Mouse (Mus musculus): ENCODE measurements around the gene Rtp2. TPM values are rescaled to one million over a fixed set of nuclear protein-coding genes. Genes with fewer than 3 reads are reported as not detected.

Gene Rtp2
- not detected in 2 replicates for polyA plus RNA-seq (2012; rRNA removed)

GRCm38 (mm10) chr16:23932294-23932693 lies at the start of gene Rtp2:
Gene Rtp2 (minus strand): TSS chr16:23932394.
- H3K36me3 ChIP-seq (ENCODE audit: control insufficient read depth, insufficient read depth, low read length), result no peaks in the 10 kb centered on the region
- DNase-seq (ENCODE audit: low read depth in 1 of 2, low spot score in 2 of 2), result no peak
- H3K4me1 ChIP-seq (ENCODE audit: control insufficient read depth, insufficient read depth, insufficient read length), result no peaks in the 10 kb centered on the region
- H3K27ac ChIP-seq (ENCODE audit: insufficient read depth, low read length), result no peak within 1 kb of the TSS
- 83% methylated on average over 11 of the region's 11 CpGs for WGBS
- no peaks in the 10 kb centered on the region for H3K27me3 ChIP-seq (ENCODE audit: control insufficient read depth, insufficient read depth, low read length)
- no peak for TF ChIP-seq POLR2A (IDR thresholded peaks at IDR 0.05; ENCODE audit: low read depth, low read length)
- no peak for TF ChIP-seq CTCF (IDR thresholded peaks at IDR 0.05; ENCODE audit: extremely low read depth, insufficient read depth, insufficient read length, insufficient replicate concordance)
- H3K4me3 ChIP-seq (ENCODE audit: extremely low read depth, insufficient read depth, insufficient read length), result no peak within 1 kb of the TSS

GRCm38 (mm10) chr16:23980991-23981720 lies 49.0 kb upstream of the Rtp2 start:
- no peak overlapping the region for H3K4me3 ChIP-seq (ENCODE audit: extremely low read depth, insufficient read depth, insufficient read length)
- H3K27me3 ChIP-seq (ENCODE audit: control insufficient read depth, insufficient read depth, low read length), result no peaks in the 10 kb centered on the region
- peaks cover 7% of the 10 kb centered on the region; the same call in 1 of the 2 replicates for H3K4me1 ChIP-seq (ENCODE audit: control insufficient read depth, insufficient read depth, insufficient read length)
- 16% methylated on average over 32 of the region's 32 CpGs for whole genome bisulfite sequencing
- TF ChIP-seq POLR2A (IDR thresholded peaks at IDR 0.05; ENCODE audit: low read depth, low read length) (no peak), CTCF (IDR thresholded peaks at IDR 0.05; ENCODE audit: extremely low read depth, insufficient read depth, insufficient read length, insufficient replicate concordance) (no peak)
- H3K36me3 ChIP-seq (ENCODE audit: control insufficient read depth, insufficient read depth, low read length), result peaks cover 10% of the 10 kb centered on the region; the same call in 1 of the 2 replicates
- DNase-seq (ENCODE audit: low read depth in 1 of 2, low spot score in 2 of 2), result no peak
- no peak overlapping the region for H3K27ac ChIP-seq (ENCODE audit: insufficient read depth, low read length)

GRCm38 (mm10) chr16:23980201-23980870 lies 48.1 kb upstream of the Rtp2 start:
- H3K27me3 ChIP-seq (ENCODE audit: control insufficient read depth, insufficient read depth, low read length), result no peaks in the 10 kb centered on the region
- H3K27ac ChIP-seq (ENCODE audit: insufficient read depth, low read length), result no peak overlapping the region
- TF ChIP-seq POLR2A (IDR thresholded peaks at IDR 0.05; ENCODE audit: low read depth, low read length) (no peak), CTCF (IDR thresholded peaks at IDR 0.05; ENCODE audit: extremely low read depth, insufficient read depth, insufficient read length, insufficient replicate concordance) (no peak)
- WGBS, result 43% methylated on average over 11 of the region's 11 CpGs
- H3K4me3 ChIP-seq (ENCODE audit: extremely low read depth, insufficient read depth, insufficient read length), result no peak overlapping the region
- peaks cover 13% of the 10 kb centered on the region; the same call in 1 of the 2 replicates for H3K36me3 ChIP-seq (ENCODE audit: control insufficient read depth, insufficient read depth, low read length)
- DNase-seq (ENCODE audit: low read depth in 1 of 2, low spot score in 2 of 2), result no peak
- peaks cover 7% of the 10 kb centered on the region; the same call in 1 of the 2 replicates for H3K4me1 ChIP-seq (ENCODE audit: control insufficient read depth, insufficient read depth, insufficient read length)

GRCm38 (mm10) chr16:23979446-23979845 lies 47.3 kb upstream of the Rtp2 start:
- Histone ChIP-seq H3K36me3 (ENCODE audit: control insufficient read depth, insufficient read depth, low read length) (peaks cover 21% of the 10 kb centered on the region; the same call in 1 of the 2 replicates), H3K4me3 (ENCODE audit: extremely low read depth, insufficient read depth, insufficient read length) (no peak overlapping the region), H3K27me3 (ENCODE audit: control insufficient read depth, insufficient read depth, low read length) (no peaks in the 10 kb centered on the region), H3K27ac (ENCODE audit: insufficient read depth, low read length) (no peak overlapping the region), H3K4me1 (ENCODE audit: control insufficient read depth, insufficient read depth, insufficient read length) (peaks cover 7% of the 10 kb centered on the region; the same call in 1 of the 2 replicates)
- TF ChIP-seq CTCF (IDR thresholded peaks at IDR 0.05; ENCODE audit: extremely low read depth, insufficient read depth, insufficient read length, insufficient replicate concordance) (no peak), POLR2A (IDR thresholded peaks at IDR 0.05; ENCODE audit: low read depth, low read length) (no peak)
- DNase-seq (ENCODE audit: low read depth in 1 of 2, low spot score in 2 of 2), result no peak
- WGBS, result 91% methylated on average over 9 of the region's 9 CpGs

- TF ChIP-seq POLR2A (IDR thresholded peaks at IDR 0.05; ENCODE audit: low read depth, low read length), result no peak
- no peak for TF ChIP-seq CTCF (IDR thresholded peaks at IDR 0.05; ENCODE audit: extremely low read depth, insufficient read depth, insufficient read length, insufficient replicate concordance)
- Histone ChIP-seq H3K4me1 (ENCODE audit: control insufficient read depth, insufficient read depth, insufficient read length) (peaks cover 7% of the 10 kb centered on the region; the same call in 1 of the 2 replicates), H3K4me3 (ENCODE audit: extremely low read depth, insufficient read depth, insufficient read length) (no peak overlapping the region), H3K27me3 (ENCODE audit: control insufficient read depth, insufficient read depth, low read length) (no peaks in the 10 kb centered on the region), H3K36me3 (ENCODE audit: control insufficient read depth, insufficient read depth, low read length) (peaks cover 29% of the 10 kb centered on the region), H3K27ac (ENCODE audit: insufficient read depth, low read length) (no peak overlapping the region)
- no peak for DNase-seq (ENCODE audit: low read depth in 1 of 2, low spot score in 2 of 2)
- 91% methylated on average over 4 of the region's 4 CpGs for WGBS
Observed at GRCm38 (mm10) chr16:23978495-23978894, 46.3 kb upstream of the Rtp2 start.

- H3K4me3 ChIP-seq (ENCODE audit: extremely low read depth, insufficient read depth, insufficient read length), result no peak overlapping the region
- H3K4me1 ChIP-seq (ENCODE audit: control insufficient read depth, insufficient read depth, insufficient read length), result peaks cover 7% of the 10 kb centered on the region; the same call in 1 of the 2 replicates
- H3K27ac ChIP-seq (ENCODE audit: insufficient read depth, low read length), result no peak overlapping the region
- 93% methylated on average over 3 of the region's 3 CpGs for WGBS
- DNase-seq (ENCODE audit: low read depth in 1 of 2, low spot score in 2 of 2), result no peak
- TF ChIP-seq POLR2A (IDR thresholded peaks at IDR 0.05; ENCODE audit: low read depth, low read length) (no peak), CTCF (IDR thresholded peaks at IDR 0.05; ENCODE audit: extremely low read depth, insufficient read depth, insufficient read length, insufficient replicate concordance) (no peak)
- no peaks in the 10 kb centered on the region for H3K27me3 ChIP-seq (ENCODE audit: control insufficient read depth, insufficient read depth, low read length)
- peaks cover 34% of the 10 kb centered on the region for H3K36me3 ChIP-seq (ENCODE audit: control insufficient read depth, insufficient read depth, low read length)
Observed at GRCm38 (mm10) chr16:23977732-23978131, 45.5 kb upstream of the Rtp2 start.

Data from spleen, adult 2 months (tissue).